Mouse (Mus musculus) heart, adult 10 weeks (tissue): ENCODE results near the gene Ubac2. TPM values are rescaled to one million over a fixed set of nuclear protein-coding genes. Genes with fewer than 3 reads are reported as not detected.

Experiments
- polyA plus RNA-seq: library from polyadenylated mRNA; stranded (reverse); fragments of 350-450 nt; fragmentation: Illumina TruSeq; extraction: RNeasy Lipid Tissue Mini Kit (QIAGEN cat#74804); gene quantifications from one replicate; pipeline ENCODE4 v1.2.3, GENCODE M21; 2014; ENCODE audit warnings: low read depth, low replicate concordance

Gene Ubac2
- 32.0 TPM for polyA plus RNA-seq

GRCm38 (mm10) chr14:121878176-121878858 is at the start of gene Ubac2:
Gene Ubac2, plus strand, starts transcription at chr14:121878620.

GRCm38 (mm10) chr14:121915621-121916020 is 37.2 kb downstream of the Ubac2 start, which contains the start of gene Gpr18:
Gene Gpr18, minus strand, starts transcription at chr14:121915781.

GRCm38 (mm10) chr14:121964990-121965389 is 86.6 kb downstream of the Ubac2 start, which contains the start of gene Gpr183:
Gene Gpr183, minus strand, starts transcription at chr14:121965195.

GRCm38 (mm10) chr14:122034451-122034850 is 156.0 kb downstream of the Ubac2 start, which contains the start of gene Timm8a2:
Gene Timm8a2, plus strand, starts transcription at chr14:122034674.

Other genes starting within 250 kb of the Ubac2 start
- gene Dock9, start 80.8 kb upstream of the Ubac2 start, polyA plus RNA-seq: 28.6 TPM
- gene Gpr18, start 37.2 kb downstream of the Ubac2 start, polyA plus RNA-seq: 0.42 TPM
- gene Gpr183, start 86.6 kb downstream of the Ubac2 start, polyA plus RNA-seq: 0.58 TPM
- not detected for gene Timm8a2, start 156.1 kb downstream of the Ubac2 start, polyA plus RNA-seq
- gene Tm9sf2, start 228.4 kb downstream of the Ubac2 start, polyA plus RNA-seq: 125 TPM